Mouse (Mus musculus) effector memory CD4-positive, alpha-beta T cell, adult 7 months (primary cell): ENCODE results near the gene Dlg1. TPM values are rescaled to one million over a fixed set of nuclear protein-coding genes. Genes with fewer than 3 reads are reported as not detected.

Experiments
- polyA plus RNA-seq: library from polyadenylated mRNA; unstranded; fragments of 100-300 nt; shearing (Covaris generic); gene quantifications from one replicate; pipeline ENCODE4 v1.2.1, GENCODE M21; 2017

The Dlg1 gene
- 28.5 TPM for polyA plus RNA-seq

DNA sequence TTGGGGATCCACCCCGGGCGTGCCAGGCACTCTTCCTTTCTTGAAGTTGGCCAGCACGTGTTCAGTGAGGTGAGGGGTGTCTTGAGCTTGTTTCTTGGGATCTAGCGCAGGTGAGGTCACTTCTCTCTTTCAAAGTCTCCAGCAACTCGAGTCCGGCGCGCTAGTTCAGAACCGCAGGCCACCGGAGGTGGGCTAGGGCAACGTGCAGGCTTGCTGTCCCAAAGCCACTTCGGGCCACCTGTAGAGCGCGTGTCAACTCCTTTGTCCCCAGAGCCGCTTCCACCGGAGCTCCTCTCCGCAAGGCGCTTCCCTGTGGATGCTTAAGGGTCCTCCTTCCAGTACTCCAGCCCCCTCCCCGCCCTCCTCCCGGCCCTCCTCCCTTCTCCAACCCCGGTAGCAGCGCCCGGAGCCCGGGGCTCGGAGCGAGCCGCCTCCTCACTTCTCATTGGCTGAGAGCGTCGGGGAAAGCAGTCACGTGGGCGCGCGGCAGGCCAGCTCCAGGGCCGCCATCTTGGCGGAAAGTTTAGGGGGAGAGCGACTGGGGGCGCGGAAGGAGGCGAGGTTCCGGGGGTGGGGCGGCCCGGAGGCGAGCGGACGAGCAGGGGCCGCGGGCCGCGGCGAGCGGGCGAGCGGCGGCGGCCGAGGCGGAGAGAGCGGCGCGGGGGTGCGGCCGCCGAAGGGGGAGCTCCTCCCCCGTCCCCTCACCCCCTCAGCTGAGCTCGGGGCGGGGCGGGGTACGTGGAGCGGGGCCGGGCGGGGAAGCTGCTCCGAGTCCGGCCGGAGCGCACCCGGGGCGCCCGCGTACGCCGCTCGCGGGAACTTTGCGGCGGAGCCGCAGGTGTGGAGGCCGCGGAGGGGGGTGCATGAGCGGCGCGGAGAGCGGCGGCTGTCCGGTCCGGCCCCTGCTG is at the start of gene Dlg1:
Gene Dlg1, plus strand, starts transcription at position 65 of the 908 bp plus-strand sequence.

DNA sequence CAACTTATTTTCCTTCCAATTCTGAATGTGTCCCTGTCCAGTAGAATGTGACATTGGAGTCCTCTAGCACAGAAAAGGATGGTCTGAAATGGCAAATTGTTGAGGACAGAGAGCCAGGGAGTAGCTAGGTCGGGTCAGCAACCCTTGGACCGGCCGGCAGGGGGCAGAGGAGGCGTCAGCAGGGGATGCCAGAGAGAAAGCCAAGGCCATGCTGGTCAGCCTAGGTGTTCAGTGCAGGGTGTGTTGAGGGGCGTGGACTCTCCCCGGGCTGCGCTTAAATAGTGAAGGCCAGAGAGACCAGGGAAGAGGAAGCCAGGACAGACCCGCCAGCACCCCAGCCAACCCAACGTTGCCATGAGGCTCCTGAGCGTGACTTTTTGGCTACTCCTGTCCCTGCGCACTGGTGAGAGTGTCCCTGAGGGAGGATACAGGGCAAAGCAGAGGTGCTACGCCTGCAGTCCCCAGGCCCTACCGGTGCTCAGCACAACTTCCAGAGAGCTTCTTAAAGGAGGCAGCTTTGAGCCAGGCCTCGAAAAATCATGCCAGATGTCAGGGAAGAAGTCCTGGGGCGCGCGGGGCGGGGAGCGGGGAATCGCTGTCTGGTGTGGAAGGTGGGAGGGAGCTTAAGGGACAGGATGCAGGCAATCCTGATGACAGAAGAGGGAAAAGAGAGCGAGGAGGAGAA is 215.5 kb downstream of the Dlg1 start, which contains the start of gene Meltf:
Gene Meltf, plus strand, starts transcription at position 238 of the 685 bp plus-strand sequence.

Other genes starting within 250 kb of the Dlg1 start
- 23.6 TPM for gene Bdh1, start 241.2 kb upstream of the Dlg1 start, polyA plus RNA-seq
- gene Meltf, start 215.4 kb downstream of the Dlg1 start, polyA plus RNA-seq, result 0.12 TPM